Mouse (Mus musculus) embryonic fibroblast, embryonic 13.5 days (primary cell): Measurements from ENCODE around the gene Gtf2a2. TPM values are rescaled to one million over a fixed set of nuclear protein-coding genes. Genes with fewer than 3 reads are reported as not detected.

ENCODE experiments used
- H3K27ac ChIP-seq: 2 replicates; pipeline ENCODE4 v1.5.1; 2012; ENCODE audit warnings: low read length, control low read depth, inconsistent platforms; ENCODE audit not compliant: insufficient read depth
- H3K4me1 ChIP-seq: 2 replicates; pipeline ENCODE4 v1.6.1; 2011; ENCODE audit warnings: low read length; ENCODE audit not compliant: control insufficient read depth, insufficient read depth
- H3K4me3 ChIP-seq: 2 replicates; pipeline ENCODE4 v1.5.1; 2011; ENCODE audit warnings: mild to moderate bottlenecking, control low read depth, low read length; ENCODE audit not compliant: insufficient read depth
- CTCF ChIP-seq: IDR thresholded peaks from 2 replicates; pipeline ENCODE4 v1.5.1; 2011; ENCODE audit warnings: mild to moderate bottlenecking, control low read depth, low read length, moderate library complexity, borderline replicate concordance; ENCODE audit not compliant: insufficient read depth
- POLR2A ChIP-seq: IDR thresholded peaks from 2 replicates; pipeline ENCODE4 v1.6.1; 2011; ENCODE audit warnings: low read depth, mild to moderate bottlenecking, control low read depth, low read length, moderate library complexity
- polyA plus RNA-seq: library from polyadenylated mRNA; stranded (reverse); fragments of >200 nt; gene quantifications from 2 replicates; pipeline ENCODE4 v1.2.4, GENCODE M21; 2011; ENCODE audit warnings: low read depth; ENCODE audit not compliant: missing spikeins, insufficient read length

Gtf2a2 gene
- polyA plus RNA-seq, 1 experiment, result 114 TPM

DNA sequence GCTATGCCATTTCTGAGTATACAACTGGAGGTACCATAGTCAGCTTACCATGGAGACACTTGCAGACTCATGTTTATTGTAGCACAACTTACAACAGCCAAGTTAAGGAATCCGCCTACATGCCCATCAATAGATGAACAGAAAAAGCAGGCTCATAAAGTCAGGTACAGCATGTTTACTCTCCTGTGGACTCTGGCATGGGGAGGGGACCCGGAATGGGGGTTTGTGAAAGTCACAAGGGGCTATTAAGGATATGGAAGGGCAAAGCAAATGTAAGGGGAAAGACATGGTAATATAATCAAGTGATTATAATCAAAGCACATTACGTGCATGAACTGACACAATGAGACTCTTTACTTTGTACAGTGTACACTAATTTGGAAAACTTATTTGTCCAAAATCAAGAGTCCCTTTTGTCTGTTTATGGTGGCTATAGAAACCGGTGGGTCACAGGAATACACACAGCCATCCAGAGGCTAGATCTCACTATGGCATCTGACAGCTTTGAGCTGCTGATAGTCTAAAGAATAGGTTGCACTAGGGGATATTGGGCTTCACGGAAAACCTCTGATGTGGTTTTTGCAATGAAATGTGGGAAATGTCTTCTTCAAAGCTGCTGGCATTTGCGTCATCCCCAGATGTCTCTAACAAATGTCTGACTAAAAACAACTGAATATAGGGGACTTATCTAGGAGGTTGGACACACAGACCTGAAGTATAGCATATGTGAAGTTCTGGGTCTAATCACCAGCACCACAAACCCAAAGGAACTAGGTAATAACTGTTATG is 27.4 kb downstream of the Gtf2a2 start:
- H3K4me1 ChIP-seq, result no peaks in the 10 kb centered on the region
- no peak overlapping the region for H3K4me3 ChIP-seq
- no peak for TF ChIP-seq CTCF
- TF ChIP-seq POLR2A, result no peak
- H3K27ac ChIP-seq, result no peak overlapping the region

GRCm38 (mm10) chr9:70040570-70040969 is 28.2 kb downstream of the Gtf2a2 start:
- TF ChIP-seq POLR2A, result no peak
- no peak for TF ChIP-seq CTCF

GRCm38 (mm10) chr9:70042137-70042536 is 29.8 kb downstream of the Gtf2a2 start:
- TF ChIP-seq POLR2A (no peak), CTCF (no peak)
- H3K4me3 ChIP-seq, result no peak overlapping the region
- H3K4me1 ChIP-seq, result no peaks in the 10 kb centered on the region
- H3K27ac ChIP-seq, result no peak overlapping the region

More at GRCm38 (mm10) chr9:70040570-70040969, 28.2 kb downstream of the Gtf2a2 start:
- Histone ChIP-seq H3K27ac (no peak overlapping the region), H3K4me3 (no peak overlapping the region), H3K4me1 (no peaks in the 10 kb centered on the region)

DNA sequence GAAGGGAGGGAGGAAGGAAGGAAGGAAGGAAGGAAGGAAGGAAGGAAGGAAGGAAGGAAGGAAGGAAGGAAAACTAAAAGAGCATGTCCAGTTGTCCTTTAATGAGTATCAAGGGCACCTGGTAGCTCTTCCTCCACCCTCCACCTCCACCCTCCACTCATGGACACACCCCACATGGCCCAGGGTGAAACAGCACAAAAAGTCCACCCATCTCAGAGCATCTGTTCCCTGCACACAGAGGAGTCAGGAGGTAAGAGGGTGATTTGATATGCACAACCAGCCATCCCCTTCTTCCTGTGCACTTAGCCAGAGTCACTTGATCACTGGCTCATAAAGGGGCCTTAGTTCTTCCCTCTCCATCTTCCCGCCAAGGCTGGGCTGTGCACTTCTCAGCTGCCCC is 30.6 kb downstream of the Gtf2a2 start:
- TF ChIP-seq POLR2A, result no peak
- TF ChIP-seq CTCF, result no peak
- no peak overlapping the region for H3K4me3 ChIP-seq
- H3K27ac ChIP-seq, result no peak overlapping the region
- H3K4me1 ChIP-seq, result peaks cover 4% of the 10 kb centered on the region; the same call in 1 of the 2 replicates

DNA sequence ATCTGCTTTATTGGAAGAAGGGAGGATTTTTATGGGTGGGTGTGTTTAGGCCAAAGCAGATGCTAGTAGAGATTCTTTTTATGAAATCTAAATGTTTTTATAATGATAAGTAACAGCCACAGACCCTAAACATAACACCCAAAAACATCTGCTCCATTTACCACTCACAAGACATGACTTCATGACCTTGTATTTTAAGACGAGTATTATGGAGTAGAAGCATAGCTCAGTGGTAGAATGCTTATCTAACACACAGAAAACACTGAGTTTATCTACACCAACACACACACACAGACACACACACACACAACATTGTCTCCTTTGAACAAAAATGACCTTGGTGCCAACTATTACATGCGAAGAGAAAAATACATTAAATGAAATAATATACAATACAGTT is 32.5 kb downstream of the Gtf2a2 start:
- Histone ChIP-seq H3K4me3 (no peak overlapping the region), H3K27ac (no peak overlapping the region), H3K4me1 (peaks cover 11% of the 10 kb centered on the region)
- TF ChIP-seq CTCF (no peak), POLR2A (no peak)

GRCm38 (mm10) chr9:70046255-70046654 is 33.9 kb downstream of the Gtf2a2 start:
- H3K4me1 ChIP-seq, result peaks cover 11% of the 10 kb centered on the region
- no peak overlapping the region for H3K27ac ChIP-seq
- no peak for TF ChIP-seq POLR2A
- TF ChIP-seq CTCF, result no peak

GRCm38 (mm10) chr9:70047839-70048238 is 35.5 kb downstream of the Gtf2a2 start:
- TF ChIP-seq POLR2A, result no peak
- no peak for TF ChIP-seq CTCF

More at GRCm38 (mm10) chr9:70046255-70046654, 33.9 kb downstream of the Gtf2a2 start:
- H3K4me3 ChIP-seq, result no peak overlapping the region

DNA sequence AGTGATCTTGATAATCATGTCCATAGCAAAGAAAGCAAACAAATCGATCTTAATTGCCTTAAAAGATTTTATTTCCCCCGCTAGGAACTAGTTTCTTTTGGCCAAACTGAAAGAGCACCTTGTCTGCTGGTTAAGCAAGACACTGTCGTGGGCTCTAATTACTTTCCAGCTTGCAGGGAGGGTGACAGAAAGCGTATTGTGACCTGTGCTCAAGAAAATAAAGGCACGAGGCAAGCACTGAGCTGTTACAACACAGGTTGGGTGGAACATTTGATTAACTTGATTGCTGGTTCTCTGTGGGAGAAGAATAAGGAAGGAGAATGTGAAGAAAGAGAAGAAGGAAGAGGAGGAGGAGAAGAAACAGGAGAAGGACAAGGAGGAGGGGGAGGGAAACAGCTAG is 35.9 kb downstream of the Gtf2a2 start:
- Histone ChIP-seq H3K27ac (no peak overlapping the region; the same call in 1 of the 2 replicates), H3K4me1 (peaks cover 11% of the 10 kb centered on the region), H3K4me3 (no peak overlapping the region)
- TF ChIP-seq CTCF (no peak), POLR2A (no peak)

More at GRCm38 (mm10) chr9:70047839-70048238, 35.5 kb downstream of the Gtf2a2 start:
- no peak overlapping the region for H3K4me3 ChIP-seq
- peaks cover 11% of the 10 kb centered on the region for H3K4me1 ChIP-seq
- no peak overlapping the region for H3K27ac ChIP-seq

GRCm38 (mm10) chr9:70048751-70049415 is 36.5 kb downstream of the Gtf2a2 start:
- peak overlapping the region; percentile 70; the same call in 1 of the 2 replicates for H3K27ac ChIP-seq
- H3K4me1 ChIP-seq, result peaks cover 14% of the 10 kb centered on the region
- no peak overlapping the region for H3K4me3 ChIP-seq
- TF ChIP-seq POLR2A (no peak), CTCF (no peak)

GRCm38 (mm10) chr9:70049416-70049783 is 37.0 kb downstream of the Gtf2a2 start:
- TF ChIP-seq CTCF (no peak), POLR2A (no peak)
- Histone ChIP-seq H3K4me1 (peaks cover 15% of the 10 kb centered on the region), H3K4me3 (no peak overlapping the region), H3K27ac (peak overlapping the region; percentile 70; the same call in 1 of the 2 replicates)
